Mouse (Mus musculus): ENCODE results near the gene Car11. TPM values are rescaled to one million over a fixed set of nuclear protein-coding genes. Genes with fewer than 3 reads are reported as not detected.

Gene Car11
- polyA plus RNA-seq, 1 experiment from 2014 or later, result 15.2 TPM

GRCm38 (mm10) chr7:45704730-45705442 lies 5.2 kb downstream of the Car11 start, which contains the start of gene Dbp:
Gene Dbp (plus strand): TSS chr7:45705088.
- Histone ChIP-seq H3K9ac (peak within 1 kb of the TSS; percentile 91), H3K4me1 (peaks cover 74% of the 10 kb centered on the region), H3K27me3 (peaks cover 8% of the 10 kb centered on the region), H3K4me3 (peak within 1 kb of the TSS; percentile 71), H3K27ac (peak within 1 kb of the TSS; percentile 90), H3K36me3 (peaks cover 10% of the 10 kb centered on the region), H3K4me2 (peak within 1 kb of the TSS; percentile 97), H3K9me3 (no peaks in the 10 kb centered on the region)
- ATAC-seq (ENCODE audit: insufficient number of reproducible peaks, insufficient read depth, low FRiP score, low TSS enrichment, low read depth), result peak; percentile 87
- WGBS, result under 1% methylated on average over 36 of the region's 36 CpGs

DNA sequence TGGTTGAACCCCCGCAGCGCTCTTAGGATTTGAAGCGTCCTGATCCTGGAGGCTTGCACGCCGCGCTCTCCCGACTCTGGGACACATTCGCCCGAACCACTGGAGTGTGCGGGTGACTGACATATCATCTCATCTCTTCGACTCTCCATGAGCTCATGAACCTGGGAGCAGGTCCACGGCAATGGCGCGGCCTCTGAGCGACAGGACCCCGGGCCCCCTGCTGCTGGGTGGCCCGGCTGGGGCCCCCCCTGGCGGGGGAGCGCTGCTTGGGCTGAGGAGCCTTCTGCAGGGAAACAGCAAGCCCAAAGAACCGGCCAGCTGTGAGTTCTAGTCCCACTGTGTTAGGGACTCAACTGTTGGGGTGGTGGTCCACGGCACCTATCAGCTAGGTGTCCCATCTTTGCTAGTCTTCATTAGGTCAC lies 5.8 kb downstream of the Car11 start:
- no peaks in the 10 kb centered on the region for H3K9me3 ChIP-seq
- H3K4me2 ChIP-seq, result peak overlapping the region; percentile 97
- under 1% methylated on average over 21 of the region's 21 CpGs for WGBS
- peaks cover 16% of the 10 kb centered on the region for H3K36me3 ChIP-seq
- H3K9ac ChIP-seq, result peak overlapping the region; percentile 91
- ATAC-seq (ENCODE audit: insufficient number of reproducible peaks, insufficient read depth, low FRiP score, low TSS enrichment, low read depth), result no peak
- peak overlapping the region; percentile 90 for H3K27ac ChIP-seq
- H3K4me3 ChIP-seq, result peak overlapping the region; percentile 71
- H3K27me3 ChIP-seq, result peaks cover 2% of the 10 kb centered on the region
- H3K4me1 ChIP-seq, result peaks cover 68% of the 10 kb centered on the region

GRCm38 (mm10) chr7:45705873-45706281 lies 6.2 kb downstream of the Car11 start:
- H3K4me3 ChIP-seq, result peak overlapping the region; percentile 71
- peak overlapping the region; percentile 90 for H3K27ac ChIP-seq
- peak overlapping the region; percentile 97 for H3K4me2 ChIP-seq
- H3K36me3 ChIP-seq, result peaks cover 20% of the 10 kb centered on the region
- no peaks in the 10 kb centered on the region; the same call in 1 of the 2 replicates for H3K27me3 ChIP-seq
- H3K9ac ChIP-seq, result peak overlapping the region; percentile 91
- 0% methylated on average over 7 of the region's 7 CpGs for WGBS
- no peak for ATAC-seq (ENCODE audit: insufficient number of reproducible peaks, insufficient read depth, low FRiP score, low TSS enrichment, low read depth)
- H3K9me3 ChIP-seq, result no peaks in the 10 kb centered on the region
- H3K4me1 ChIP-seq, result peaks cover 64% of the 10 kb centered on the region

DNA sequence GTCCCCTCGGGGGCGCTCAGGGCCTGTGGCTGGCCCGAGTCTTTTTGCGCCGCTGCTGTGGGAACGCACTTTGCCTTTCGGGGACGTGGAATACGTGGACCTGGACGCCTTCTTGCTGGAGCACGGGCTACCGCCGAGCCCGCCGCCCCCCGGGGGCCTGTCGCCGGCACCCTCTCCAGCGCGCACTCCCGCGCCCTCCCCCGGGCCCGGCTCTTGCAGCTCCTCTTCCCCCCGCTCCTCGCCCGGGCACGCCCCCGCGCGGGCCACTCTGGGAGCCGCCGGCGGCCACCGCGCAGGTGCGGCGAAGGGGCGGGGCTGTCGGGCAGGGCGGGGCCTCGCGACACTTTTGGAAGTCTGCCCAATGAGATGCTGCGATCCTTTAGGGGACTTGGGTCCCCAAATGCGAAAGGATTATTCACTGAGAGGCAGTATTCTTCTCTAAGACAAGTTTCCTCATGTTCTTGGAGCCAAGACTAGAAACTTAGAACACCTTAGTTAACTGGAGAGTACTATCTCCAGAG lies 7.1 kb downstream of the Car11 start:
- under 1% methylated on average over 43 of the region's 45 CpGs for WGBS
- Histone ChIP-seq H3K4me1 (peaks cover 55% of the 10 kb centered on the region), H3K36me3 (peaks cover 29% of the 10 kb centered on the region), H3K27me3 (no peaks in the 10 kb centered on the region), H3K4me3 (peak overlapping the region; percentile 71), H3K27ac (peak overlapping the region; percentile 90), H3K9ac (peak overlapping the region; percentile 91), H3K4me2 (peak overlapping the region; percentile 97), H3K9me3 (no peaks in the 10 kb centered on the region)
- 0 out of 2 replicates have a peak, but pooled peaks have one; percentile 10 for ATAC-seq (ENCODE audit: insufficient number of reproducible peaks, insufficient read depth, low FRiP score, low TSS enrichment, low read depth)

DNA sequence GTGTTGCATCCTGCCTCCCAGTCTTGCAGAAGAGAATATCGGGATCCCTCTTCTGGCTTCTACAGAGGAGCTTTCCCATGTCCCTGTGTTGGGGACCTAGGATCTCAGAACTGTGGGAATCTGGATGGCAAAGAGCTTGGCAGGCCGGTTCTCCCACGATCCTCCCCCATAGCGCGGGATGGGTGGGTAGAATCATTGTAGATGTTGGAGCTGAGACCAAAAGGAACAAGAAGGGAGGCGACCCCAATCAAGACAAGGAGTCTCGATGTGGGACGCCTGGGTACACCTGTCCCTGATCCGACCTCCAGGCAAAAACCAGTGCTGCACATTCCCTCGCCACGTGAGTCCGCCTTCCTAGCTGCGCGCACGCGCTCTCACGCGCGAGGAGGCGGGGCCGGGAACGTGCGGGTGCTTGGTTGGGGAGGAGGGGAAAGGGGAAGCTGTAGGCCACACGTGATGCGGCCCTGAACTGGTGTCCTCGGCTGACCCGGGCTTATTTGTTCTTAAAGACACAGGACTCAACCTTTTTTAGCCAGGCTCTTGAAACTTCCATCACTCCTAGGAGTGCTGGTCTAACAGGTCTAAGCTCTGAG lies 7.8 kb downstream of the Car11 start:
- 1% methylated on average over 27 of the region's 27 CpGs for WGBS
- H3K36me3 ChIP-seq, result peaks cover 36% of the 10 kb centered on the region
- H3K4me3 ChIP-seq, result peak overlapping the region; percentile 71
- ATAC-seq (ENCODE audit: insufficient number of reproducible peaks, insufficient read depth, low FRiP score, low TSS enrichment, low read depth), result no peak
- peak overlapping the region; percentile 52 for H3K9ac ChIP-seq
- peak overlapping the region; percentile 90 for H3K27ac ChIP-seq
- no peaks in the 10 kb centered on the region for H3K9me3 ChIP-seq
- H3K4me1 ChIP-seq, result peaks cover 55% of the 10 kb centered on the region
- H3K4me2 ChIP-seq, result peak overlapping the region; percentile 97
- H3K27me3 ChIP-seq, result no peaks in the 10 kb centered on the region

- peak overlapping the region; percentile 97 for H3K4me2 ChIP-seq
- ATAC-seq (ENCODE audit: insufficient number of reproducible peaks, insufficient read depth, low FRiP score, low TSS enrichment, low read depth), result no peak
- 24% methylated on average over 13 of the region's 13 CpGs for WGBS
- peak overlapping the region; percentile 71; the same call in 1 of the 2 replicates for H3K4me3 ChIP-seq
- no peaks in the 10 kb centered on the region for H3K9me3 ChIP-seq
- H3K27ac ChIP-seq, result peak overlapping the region; percentile 90
- H3K9ac ChIP-seq, result peak overlapping the region; percentile 52; the same call in 1 of the 2 replicates
- peaks cover 52% of the 10 kb centered on the region for H3K4me1 ChIP-seq
- peaks cover 44% of the 10 kb centered on the region for H3K36me3 ChIP-seq
- no peaks in the 10 kb centered on the region for H3K27me3 ChIP-seq
Measured at GRCm38 (mm10) chr7:45708221-45708761, 8.6 kb downstream of the Car11 start.

DNA sequence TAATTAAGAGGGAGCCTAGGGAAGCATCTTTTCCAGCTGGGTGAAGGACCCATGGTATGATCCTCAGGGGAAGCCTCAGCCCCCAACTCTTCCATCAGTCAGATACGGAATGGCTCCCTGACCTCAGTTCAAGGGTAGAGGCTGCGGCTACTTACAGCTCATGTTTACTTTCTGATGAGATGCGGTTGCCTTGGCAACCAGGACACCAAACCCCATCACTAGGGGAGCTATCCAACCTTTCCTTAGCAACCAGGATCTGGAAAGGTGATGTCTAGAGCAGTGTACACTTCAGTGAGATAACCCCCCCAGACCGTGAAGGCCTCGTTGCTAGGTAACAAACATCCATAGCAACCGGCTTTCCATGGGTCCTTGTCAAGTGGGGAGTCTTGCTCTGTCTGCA lies 9.4 kb downstream of the Car11 start:
- Histone ChIP-seq H3K4me2 (peak overlapping the region; percentile 97; the same call in 1 of the 2 replicates), H3K9ac (0 out of 2 replicates have a peak overlapping the region, but pooled peaks have one; percentile 52), H3K27ac (no peak overlapping the region), H3K4me1 (peaks cover 47% of the 10 kb centered on the region), H3K27me3 (no peaks in the 10 kb centered on the region), H3K36me3 (peaks cover 48% of the 10 kb centered on the region), H3K4me3 (no peak overlapping the region), H3K9me3 (no peaks in the 10 kb centered on the region)
- 50% methylated on average over 6 of the region's 6 CpGs for WGBS
- ATAC-seq (ENCODE audit: insufficient number of reproducible peaks, insufficient read depth, low FRiP score, low TSS enrichment, low read depth), result no peak

- H3K9me3 ChIP-seq, result no peaks in the 10 kb centered on the region
- no peak for ATAC-seq (ENCODE audit: insufficient number of reproducible peaks, insufficient read depth, low FRiP score, low TSS enrichment, low read depth)
- 74% methylated on average over 14 of the region's 14 CpGs for WGBS
- no peak overlapping the region for H3K4me2 ChIP-seq
- H3K27ac ChIP-seq, result peak overlapping the region; percentile 39; the same call in 1 of the 2 replicates
- H3K9ac ChIP-seq, result 0 out of 2 replicates have a peak overlapping the region, but pooled peaks have one; percentile 52
- H3K4me1 ChIP-seq, result peaks cover 52% of the 10 kb centered on the region
- no peaks in the 10 kb centered on the region for H3K27me3 ChIP-seq
- peaks cover 48% of the 10 kb centered on the region for H3K36me3 ChIP-seq
- no peak overlapping the region for H3K4me3 ChIP-seq
Measured at GRCm38 (mm10) chr7:45709677-45710355, 10.2 kb downstream of the Car11 start.

DNA sequence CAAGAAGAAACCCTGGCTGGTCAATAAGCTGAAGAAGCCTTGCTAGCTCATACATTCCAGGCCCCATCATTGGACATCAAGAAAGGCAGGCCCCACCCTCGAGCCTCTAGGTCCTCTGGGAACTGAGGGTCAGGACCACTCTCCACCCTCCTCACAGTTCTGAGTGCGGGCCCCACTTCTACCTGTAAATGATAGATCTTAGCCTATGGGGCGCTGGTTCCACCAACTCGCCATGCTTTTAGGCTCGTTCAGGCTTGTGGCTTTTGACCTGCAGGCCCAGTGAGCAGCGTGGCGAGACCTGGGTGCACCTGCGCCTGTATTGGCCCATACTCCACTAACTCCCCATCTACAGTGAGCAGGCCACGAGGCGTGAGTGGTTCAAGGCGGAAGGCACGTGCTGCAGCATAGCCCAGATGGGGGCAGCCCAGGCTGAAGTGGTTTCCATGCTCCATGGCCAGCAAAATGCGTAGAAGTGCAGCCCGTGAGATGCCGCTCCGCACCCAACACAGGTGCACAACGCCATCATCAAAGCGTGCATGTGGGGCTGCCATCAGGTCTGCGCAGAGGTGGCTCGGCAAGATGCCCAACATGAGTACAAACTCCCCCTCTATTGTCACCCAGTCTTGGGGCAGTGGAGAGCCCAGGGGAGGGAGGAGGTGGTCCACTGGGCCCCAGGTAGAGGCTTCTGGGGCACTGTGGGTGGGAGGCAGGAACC lies 11.0 kb downstream of the Car11 start:
- Histone ChIP-seq H3K27ac (no peak overlapping the region), H3K4me1 (peaks cover 52% of the 10 kb centered on the region), H3K27me3 (no peaks in the 10 kb centered on the region), H3K9ac (no peak overlapping the region), H3K9me3 (no peaks in the 10 kb centered on the region), H3K4me2 (no peak overlapping the region), H3K4me3 (no peak overlapping the region), H3K36me3 (peaks cover 48% of the 10 kb centered on the region)
- ATAC-seq (ENCODE audit: insufficient number of reproducible peaks, insufficient read depth, low FRiP score, low TSS enrichment, low read depth), result no peak
- 90% methylated on average over 20 of the region's 20 CpGs for WGBS

- ATAC-seq (ENCODE audit: insufficient number of reproducible peaks, insufficient read depth, low FRiP score, low TSS enrichment, low read depth), result no peak
- no peak overlapping the region for H3K4me3 ChIP-seq
- no peak overlapping the region for H3K9ac ChIP-seq
- no peak overlapping the region for H3K27ac ChIP-seq
- H3K36me3 ChIP-seq, result peaks cover 48% of the 10 kb centered on the region
- no peaks in the 10 kb centered on the region for H3K27me3 ChIP-seq
- H3K4me1 ChIP-seq, result peaks cover 52% of the 10 kb centered on the region
- WGBS, result 90% methylated on average over 24 of the region's 24 CpGs
- H3K9me3 ChIP-seq, result no peaks in the 10 kb centered on the region
- H3K4me2 ChIP-seq, result no peak overlapping the region
Measured at GRCm38 (mm10) chr7:45711316-45712021, 11.8 kb downstream of the Car11 start.
